Mouse (Mus musculus): ENCODE measurements around the gene Pbx2. TPM values are rescaled to one million over a fixed set of nuclear protein-coding genes. Genes with fewer than 3 reads are reported as not detected.
A peak's percentile ranks its signal among the peaks of the same experiment; 100 is the strongest.

The Pbx2 gene
- polyA plus RNA-seq, 1 experiment from 2014 or later = 6.5 TPM

GRCm38 (mm10) chr17:34583819-34584218 lies 7.2 kb upstream of the Pbx2 start:
- WGBS = 93% methylated on average over 8 of the region's 8 CpGs
- Histone ChIP-seq H3K36me3 (ENCODE audit: control insufficient read depth, insufficient read depth) (no peaks in the 10 kb centered on the region), H3K27ac (ENCODE audit: low read depth, low read length) (no peak overlapping the region), H3K27me3 (replicated peaks; ENCODE audit: control insufficient read depth, insufficient read depth, low read length) (no peaks in the 10 kb centered on the region), H3K9me3 (ENCODE audit: control insufficient read depth) (no peaks in the 10 kb centered on the region), H3K4me2 (replicated peaks; ENCODE audit: low read depth) (no peak overlapping the region), H3K4me1 (replicated peaks; ENCODE audit: control insufficient read depth, insufficient read depth, low read length) (peaks cover 6% of the 10 kb centered on the region; the same call in 1 of the 2 replicates), H3K9ac (ENCODE audit: low read depth, low read length) (no peak overlapping the region), H3K4me3 (ENCODE audit: low read depth, low read length) (no peak overlapping the region)
- ATAC-seq = no peak
- no peak for TF ChIP-seq CTCF (IDR thresholded peaks at IDR 0.05; ENCODE audit: low read depth)

GRCm38 (mm10) chr17:34585121-34585520 lies 5.9 kb upstream of the Pbx2 start:
- H3K27ac ChIP-seq (ENCODE audit: low read depth, low read length) = no peak overlapping the region
- 92% methylated on average over 8 of the region's 8 CpGs for WGBS
- H3K27me3 ChIP-seq (replicated peaks; ENCODE audit: control insufficient read depth, insufficient read depth, low read length) = no peaks in the 10 kb centered on the region
- no peak overlapping the region for H3K9ac ChIP-seq (ENCODE audit: low read depth, low read length)
- peaks cover 6% of the 10 kb centered on the region; the same call in 1 of the 2 replicates for H3K4me1 ChIP-seq (replicated peaks; ENCODE audit: control insufficient read depth, insufficient read depth, low read length)
- no peak overlapping the region for H3K4me3 ChIP-seq (ENCODE audit: low read depth, low read length)
- no peak overlapping the region for H3K4me2 ChIP-seq (replicated peaks; ENCODE audit: low read depth)
- no peaks in the 10 kb centered on the region for H3K36me3 ChIP-seq (ENCODE audit: control insufficient read depth, insufficient read depth)
- no peaks in the 10 kb centered on the region for H3K9me3 ChIP-seq (ENCODE audit: control insufficient read depth)
- no peak for TF ChIP-seq CTCF (IDR thresholded peaks at IDR 0.05; ENCODE audit: low read depth)
- ATAC-seq = no peak

GRCm38 (mm10) chr17:34585877-34586771 lies 4.9 kb upstream of the Pbx2 start:
- Histone ChIP-seq H3K4me2 (replicated peaks; ENCODE audit: low read depth) (peak overlapping the region; percentile 99), H3K27me3 (replicated peaks; ENCODE audit: control insufficient read depth, insufficient read depth, low read length) (no peaks in the 10 kb centered on the region), H3K36me3 (ENCODE audit: control insufficient read depth, insufficient read depth) (no peaks in the 10 kb centered on the region), H3K4me1 (replicated peaks; ENCODE audit: control insufficient read depth, insufficient read depth, low read length) (peaks cover 8% of the 10 kb centered on the region; the same call in 1 of the 2 replicates), H3K9ac (ENCODE audit: low read depth, low read length) (no peak overlapping the region), H3K9me3 (ENCODE audit: control insufficient read depth) (no peaks in the 10 kb centered on the region), H3K4me3 (ENCODE audit: low read depth, low read length) (peak overlapping the region; percentile 58), H3K27ac (ENCODE audit: low read depth, low read length) (no peak overlapping the region)
- 44% methylated on average over 32 of the region's 32 CpGs for WGBS
- ATAC-seq = no peak
- no peak for TF ChIP-seq CTCF (IDR thresholded peaks at IDR 0.05; ENCODE audit: low read depth)

- H3K4me3 ChIP-seq (ENCODE audit: low read depth, low read length) = peak overlapping the region; percentile 58
- WGBS = under 1% methylated on average over 37 of the region's 38 CpGs
- H3K4me1 ChIP-seq (replicated peaks; ENCODE audit: control insufficient read depth, insufficient read depth, low read length) = peaks cover 8% of the 10 kb centered on the region; the same call in 1 of the 2 replicates
- no peaks in the 10 kb centered on the region for H3K36me3 ChIP-seq (ENCODE audit: control insufficient read depth, insufficient read depth)
- H3K27me3 ChIP-seq (replicated peaks; ENCODE audit: control insufficient read depth, insufficient read depth, low read length) = no peaks in the 10 kb centered on the region
- ATAC-seq = peak; percentile 72
- H3K9me3 ChIP-seq (ENCODE audit: control insufficient read depth) = no peaks in the 10 kb centered on the region
- TF ChIP-seq CTCF (IDR thresholded peaks at IDR 0.05; ENCODE audit: low read depth) = no peak
- H3K4me2 ChIP-seq (replicated peaks; ENCODE audit: low read depth) = peak overlapping the region; percentile 99
- H3K27ac ChIP-seq (ENCODE audit: low read depth, low read length) = peak overlapping the region; percentile 70; the same call in 1 of the 2 replicates
- H3K9ac ChIP-seq (ENCODE audit: low read depth, low read length) = peak overlapping the region; percentile 49
Measured at GRCm38 (mm10) chr17:34586796-34587422, 4.2 kb upstream of the Pbx2 start.

- under 1% methylated on average over 49 of the region's 50 CpGs for WGBS
- peak; percentile 90 for ATAC-seq
Measured at GRCm38 (mm10) chr17:34587423-34587811, 3.6 kb upstream of the Pbx2 start.

GRCm38 (mm10) chr17:34587814-34588213 lies 3.3 kb upstream of the Pbx2 start:
- H3K4me3 ChIP-seq (ENCODE audit: low read depth, low read length) = peak overlapping the region; percentile 58
- H3K4me1 ChIP-seq (replicated peaks; ENCODE audit: control insufficient read depth, insufficient read depth, low read length) = peaks cover 8% of the 10 kb centered on the region; the same call in 1 of the 2 replicates
- H3K4me2 ChIP-seq (replicated peaks; ENCODE audit: low read depth) = peak overlapping the region; percentile 99
- no peaks in the 10 kb centered on the region for H3K9me3 ChIP-seq (ENCODE audit: control insufficient read depth)
- peak overlapping the region; percentile 80 for H3K9ac ChIP-seq (ENCODE audit: low read depth, low read length)
- 2% methylated on average over 19 of the region's 19 CpGs for WGBS
- H3K36me3 ChIP-seq (ENCODE audit: control insufficient read depth, insufficient read depth) = no peaks in the 10 kb centered on the region
- no peaks in the 10 kb centered on the region for H3K27me3 ChIP-seq (replicated peaks; ENCODE audit: control insufficient read depth, insufficient read depth, low read length)
- H3K27ac ChIP-seq (ENCODE audit: low read depth, low read length) = peak overlapping the region; percentile 70
- TF ChIP-seq CTCF (IDR thresholded peaks at IDR 0.05; ENCODE audit: low read depth) = no peak
- ATAC-seq = no peak

More at GRCm38 (mm10) chr17:34587423-34587811, 3.6 kb upstream of the Pbx2 start:
- peak overlapping the region; percentile 80 for H3K9ac ChIP-seq (ENCODE audit: low read depth, low read length)
- no peaks in the 10 kb centered on the region for H3K36me3 ChIP-seq (ENCODE audit: control insufficient read depth, insufficient read depth)
- H3K4me2 ChIP-seq (replicated peaks; ENCODE audit: low read depth) = peak overlapping the region; percentile 99
- H3K27ac ChIP-seq (ENCODE audit: low read depth, low read length) = peak overlapping the region; percentile 70
- H3K27me3 ChIP-seq (replicated peaks; ENCODE audit: control insufficient read depth, insufficient read depth, low read length) = no peaks in the 10 kb centered on the region
- no peaks in the 10 kb centered on the region for H3K9me3 ChIP-seq (ENCODE audit: control insufficient read depth)
- H3K4me1 ChIP-seq (replicated peaks; ENCODE audit: control insufficient read depth, insufficient read depth, low read length) = peaks cover 8% of the 10 kb centered on the region; the same call in 1 of the 2 replicates
- peak overlapping the region; percentile 58 for H3K4me3 ChIP-seq (ENCODE audit: low read depth, low read length)
- no peak for TF ChIP-seq CTCF (IDR thresholded peaks at IDR 0.05; ENCODE audit: low read depth)
